Mouse (Mus musculus): ENCODE results near the gene Mrps25.

Mrps25 gene

GRCm38 (mm10) chr6:92183621-92184131 lies at the start of gene Mrps25:
Mrps25 (minus strand) TSS chr6:92184033.
- peak; percentile 73 to 83 for DNase-seq

GRCm38 (mm10) chr6:92231762-92232161 lies 47.9 kb upstream of the Mrps25 start:
- no peak for DNase-seq

- DNase-seq, result no peak
Measured at GRCm38 (mm10) chr6:92231356-92231755, 47.5 kb upstream of the Mrps25 start.

GRCm38 (mm10) chr6:92229586-92229985 lies 45.8 kb upstream of the Mrps25 start:
- no peak for DNase-seq

GRCm38 (mm10) chr6:92229103-92229502 lies 45.3 kb upstream of the Mrps25 start:
- DNase-seq, result no peak

GRCm38 (mm10) chr6:92224981-92225380 lies 41.1 kb upstream of the Mrps25 start:
- DNase-seq, result no peak

- peak; percentile 15 to 64 for DNase-seq
Measured at GRCm38 (mm10) chr6:92222021-92222420, 38.2 kb upstream of the Mrps25 start.

GRCm38 (mm10) chr6:92221604-92222003 lies 37.8 kb upstream of the Mrps25 start:
- DNase-seq, result peak; percentile 44 to 78

GRCm38 (mm10) chr6:92219445-92219844 lies 35.6 kb upstream of the Mrps25 start:
- DNase-seq, result peak; percentile 80 to 83

- peak; percentile 93 to 97 for DNase-seq
Measured at GRCm38 (mm10) chr6:92214773-92215449, 31.1 kb upstream of the Mrps25 start, which contains the start of gene Rbsn. Rbsn (minus strand) TSS chr6:92214925.

- peak in 1 of 2 experiments; percentile 36 for DNase-seq
Measured at GRCm38 (mm10) chr6:92214055-92214772, 30.4 kb upstream of the Mrps25 start.

GRCm38 (mm10) chr6:92199414-92199813 lies 15.6 kb upstream of the Mrps25 start:
- no peak for DNase-seq

GRCm38 (mm10) chr6:92184178-92184577 lies 345 bp upstream of the Mrps25 start:
- DNase-seq, result no peak

- DNase-seq, result no peak
Measured at GRCm38 (mm10) chr6:92176450-92176849, 7.4 kb downstream of the Mrps25 start.

GRCm38 (mm10) chr6:92162724-92163123 lies 21.1 kb downstream of the Mrps25 start:
- DNase-seq, result no peak

- no peak for DNase-seq
Measured at GRCm38 (mm10) chr6:92158801-92159200, 25.0 kb downstream of the Mrps25 start.

- DNase-seq, result no peak
Measured at GRCm38 (mm10) chr6:92153774-92154173, 30.1 kb downstream of the Mrps25 start.

- no peak for DNase-seq
Measured at GRCm38 (mm10) chr6:92145881-92146280, 38.0 kb downstream of the Mrps25 start.

GRCm38 (mm10) chr6:92136356-92136755 lies 47.5 kb downstream of the Mrps25 start:
- no peak for DNase-seq

GRCm38 (mm10) chr6:92133617-92134016 lies 50.2 kb downstream of the Mrps25 start:
- DNase-seq, result no peak

GRCm38 (mm10) chr6:92132021-92132911 lies 51.6 kb downstream of the Mrps25 start:
- peak in 1 of 2 experiments; percentile 11 for DNase-seq

GRCm38 (mm10) chr6:92131456-92131855 lies 52.4 kb downstream of the Mrps25 start:
- DNase-seq, result no peak
